Mouse (Mus musculus) CH12.LX (cell line): Measurements from ENCODE around the gene Olfr211. TPM values are rescaled to one million over a fixed set of nuclear protein-coding genes. Genes with fewer than 3 reads are reported as not detected.

Experiments
- DNase-seq: peaks from one replicate; pipeline ENCODE4 v3.0.0-alpha.2; 2013; ENCODE audit errors: extremely low read depth
- H3K27ac ChIP-seq: 2 replicates; pipeline ENCODE4 v1.5.1; 2012; ENCODE audit warnings: low read depth, mild to moderate bottlenecking, control low read depth, moderate library complexity; ENCODE audit not compliant: insufficient read depth
- H3K27me3 ChIP-seq: replicated peaks from 2 replicates; pipeline ENCODE3; 2012; ENCODE audit warnings: inconsistent platforms
- H3K36me3 ChIP-seq, 2 experiments: replicated peaks in 1 of 2; 2 replicates each; pipeline versions ENCODE3 to v1.6.1; 2012; ENCODE audit warnings: inconsistent platforms in 1 of 2, low read length in 1 of 2, mild to moderate bottlenecking in 1 of 2, mixed read lengths in 1 of 2, moderate library complexity in 1 of 2; ENCODE audit not compliant: control insufficient read depth in 1 of 2, insufficient read depth in 1 of 2
- H3K4me1 ChIP-seq, 2 experiments: 2 replicates each; pipeline ENCODE4 v1.6.1; 2012; ENCODE audit warnings: inconsistent platforms in 1 of 2, moderate library complexity in 1 of 2; ENCODE audit not compliant: insufficient read depth in 2 of 2, control insufficient read depth in 1 of 2
- H3K4me2 ChIP-seq: 2 replicates; pipeline ENCODE4 v1.6.1; 2012; ENCODE audit warnings: low read depth, mild to moderate bottlenecking, control low read depth; ENCODE audit not compliant: poor library complexity, insufficient read depth, severe bottlenecking
- H3K4me3 ChIP-seq, 3 experiments: fragments of 150-350 bp in 1 of 3; sonication (generic) in 1 of 3; replicated peaks in 1 of 3; 2 replicates each; pipeline versions ENCODE3 to v1.5.1; 2011 to 2012; ENCODE audit warnings: low read depth in 2 of 3, low read length in 2 of 3, mild to moderate bottlenecking in 2 of 3, moderate library complexity in 2 of 3, control low read depth in 1 of 3, improper control_type of control experiment in 1 of 3, inconsistent platforms in 1 of 3, mixed read lengths in 1 of 3; ENCODE audit not compliant: poor library complexity in 1 of 3
- H3K79me2 ChIP-seq: replicated peaks from 2 replicates; pipeline ENCODE4 v1.6.1; 2012; ENCODE audit warnings: mild to moderate bottlenecking, moderate library complexity; ENCODE audit not compliant: control insufficient read depth, poor library complexity, insufficient read depth, severe bottlenecking; ENCODE audit errors: extremely low read depth
- H3K9ac ChIP-seq: 2 replicates; pipeline ENCODE4 v1.6.1; 2012; ENCODE audit warnings: low read depth, mild to moderate bottlenecking, control low read depth, moderate library complexity; ENCODE audit not compliant: insufficient read depth
- H3K9me3 ChIP-seq: replicated peaks from 2 replicates; pipeline ENCODE3; 2012; ENCODE audit warnings: low read length, inconsistent platforms, mixed read lengths
- BHLHE40 ChIP-seq: IDR thresholded peaks from 2 replicates; pipeline ENCODE4 v1.6.1; 2011; ENCODE audit warnings: mild to moderate bottlenecking, low read depth, low read length, improper control_type of control experiment
- CHD1 ChIP-seq: IDR thresholded peaks from 2 replicates; pipeline ENCODE4 v1.6.1; 2012; ENCODE audit warnings: low read depth, low read length, improper control_type of control experiment, inconsistent platforms
- E2F4 ChIP-seq: IDR thresholded peaks from 2 replicates; pipeline ENCODE4 v1.6.1; 2011; ENCODE audit warnings: low read depth, low read length, improper control_type of control experiment; ENCODE audit not compliant: insufficient replicate concordance
- GABPA ChIP-seq: IDR thresholded peaks from 2 replicates; pipeline ENCODE4 v1.6.1; 2012; ENCODE audit warnings: low read depth, low read length, improper control_type of control experiment, inconsistent platforms; ENCODE audit not compliant: insufficient replicate concordance
- HCFC1 ChIP-seq: IDR thresholded peaks from 2 replicates; pipeline ENCODE4 v1.6.1; 2012; ENCODE audit warnings: low read depth, mild to moderate bottlenecking, inconsistent platforms, low read length, improper control_type of control experiment
- JUN ChIP-seq: IDR thresholded peaks from 2 replicates; pipeline ENCODE4 v1.6.1; 2011; ENCODE audit warnings: low read depth, mild to moderate bottlenecking, low read length, improper control_type of control experiment, moderate library complexity; ENCODE audit not compliant: insufficient read depth
- JUND ChIP-seq: conservative IDR thresholded peaks from 2 replicates; pipeline ENCODE4 v1.6.1; 2011; ENCODE audit warnings: low read depth, low read length, improper control_type of control experiment
- KAT2A ChIP-seq: IDR thresholded peaks from 2 replicates; pipeline ENCODE4 v1.6.1; 2012; ENCODE audit warnings: low read length, improper control_type of control experiment, inconsistent platforms; ENCODE audit not compliant: insufficient replicate concordance
- MAFK ChIP-seq: IDR thresholded peaks from 2 replicates; pipeline ENCODE4 v1.6.1; 2011; ENCODE audit warnings: low read length, improper control_type of control experiment; ENCODE audit not compliant: insufficient replicate concordance
- MAX ChIP-seq: IDR thresholded peaks from 2 replicates; pipeline ENCODE4 v1.6.1; 2011; ENCODE audit warnings: low read length, improper control_type of control experiment
- MAZ ChIP-seq: IDR thresholded peaks from 2 replicates; pipeline ENCODE4 v1.6.1; 2012; ENCODE audit warnings: low read depth, mild to moderate bottlenecking, inconsistent platforms, low read length, improper control_type of control experiment, moderate library complexity
- MEF2A ChIP-seq: IDR thresholded peaks from 2 replicates; pipeline ENCODE4 v1.6.1; 2014; ENCODE audit warnings: low read depth, mild to moderate bottlenecking, inconsistent platforms, low read length, improper control_type of control experiment, borderline replicate concordance
- MYC ChIP-seq: IDR thresholded peaks from 2 replicates; pipeline ENCODE4 v1.6.1; 2011; ENCODE audit warnings: low read depth, mild to moderate bottlenecking, improper control_type of control experiment, low read length
- NELFE ChIP-seq: IDR thresholded peaks from 2 replicates; pipeline ENCODE4 v1.6.1; 2011; ENCODE audit warnings: low read depth, low read length, improper control_type of control experiment
- NRF1 ChIP-seq: IDR thresholded peaks from 2 replicates; pipeline ENCODE4 v1.6.1; 2014; ENCODE audit warnings: low read depth, mild to moderate bottlenecking, inconsistent platforms, low read length, improper control_type of control experiment, moderate library complexity
- POLR2AphosphoS2 ChIP-seq: IDR thresholded peaks from 2 replicates; pipeline ENCODE4 v1.6.1; 2011; ENCODE audit warnings: low read depth, low read length, improper control_type of control experiment
- RAD21 ChIP-seq: IDR thresholded peaks from 2 replicates; pipeline ENCODE4 v1.6.1; 2011; ENCODE audit warnings: low read depth, mild to moderate bottlenecking, low read length, improper control_type of control experiment, moderate library complexity
- RCOR1 ChIP-seq: conservative IDR thresholded peaks from 2 replicates; pipeline ENCODE4 v1.6.1; 2012; ENCODE audit warnings: low read depth, mild to moderate bottlenecking, inconsistent platforms, low read length, improper control_type of control experiment
- SIN3A ChIP-seq: IDR thresholded peaks from 2 replicates; pipeline ENCODE4 v1.6.1; 2012; ENCODE audit warnings: low read length, improper control_type of control experiment, inconsistent platforms
- SMC3 ChIP-seq: IDR thresholded peaks from 2 replicates; pipeline ENCODE4 v1.6.1; 2011; ENCODE audit warnings: low read depth, low read length, improper control_type of control experiment
- TBP ChIP-seq: conservative IDR thresholded peaks from 2 replicates; pipeline ENCODE4 v1.6.1; 2011; ENCODE audit warnings: low read depth, low read length, improper control_type of control experiment
- USF1 ChIP-seq: IDR thresholded peaks from 2 replicates; pipeline ENCODE4 v1.6.1; 2014; ENCODE audit warnings: low read depth, mild to moderate bottlenecking, inconsistent platforms, low read length, improper control_type of control experiment
- ZC3H11A ChIP-seq: IDR thresholded peaks from 2 replicates; pipeline ENCODE4 v1.6.1; 2012; ENCODE audit warnings: low read depth, mild to moderate bottlenecking, inconsistent platforms, low read length, improper control_type of control experiment
- ZMIZ1 ChIP-seq: IDR thresholded peaks from 2 replicates; pipeline ENCODE4 v1.6.1; 2012; ENCODE audit warnings: low read depth, mild to moderate bottlenecking, inconsistent platforms, low read length, improper control_type of control experiment
- ZNF384 ChIP-seq: IDR thresholded peaks from 2 replicates; pipeline ENCODE4 v1.6.1; 2012; ENCODE audit warnings: low read depth, low read length, improper control_type of control experiment, inconsistent platforms
- dilution Hi-C: fragments of 300-500 bp; cut with MboI; formaldehyde crosslinking; loops from 2 replicates; pipeline ENCODE4 v1.14.3; 2020; ENCODE audit warnings: low sequenced_read_pairs; ENCODE audit not compliant: extremely low pct_unique_long_range_greater_than_20kb, extremely low pct_ligation_motif_present
- in situ Hi-C: fragments of 300-500 bp; cut with MboI; formaldehyde crosslinking; loops from 3 replicates; pipeline ENCODE4 v1.14.3; 2019; ENCODE audit warnings: low sequenced_read_pairs, low pct_ligation_motif_present, low pct_unique_long_range_greater_than_20kb, mixed read lengths
- polyA plus RNA-seq: library from polyadenylated mRNA; unstranded; fragments of >175 nt; gene quantifications from 2 replicates; pipeline ENCODE4 v1.2.1, GENCODE M21; 2012; ENCODE audit warnings: low read depth; ENCODE audit not compliant: insufficient read length
- total RNA-seq, 2 experiments: library from RNA; depleted of rRNA; stranded (reverse); fragments of 300-350 nt in 1 of 2; fragments of >200 nt in 1 of 2; gene quantifications; 2 replicates each; pipeline ENCODE4 v1.2.3; 2012 to 2014

Gene Olfr211
- total and polyA plus RNA-seq, 3 experiments, result not detected

- no peaks in the 10 kb centered on the region for H3K9me3 ChIP-seq
- H3K9ac ChIP-seq, result no peak within 1 kb of the TSS
- no peak within 1 kb of the TSS for H3K4me3 ChIP-seq
- in situ Hi-C loops, result no loop called here
- TF ChIP-seq ZNF384 (no peak), JUND (no peak), SIN3A (no peak), ZMIZ1 (no peak), RAD21 (no peak), MYC (no peak), MAZ (no peak), USF1 (no peak), POLR2AphosphoS2 (no peak), BHLHE40 (no peak), ZC3H11A (no peak), MAFK (no peak), NELFE (no peak), HCFC1 (no peak), RCOR1 (no peak), MEF2A (no peak), MAX (no peak), KAT2A (no peak), NRF1 (no peak)
- H3K4me1 ChIP-seq, result no peaks in the 10 kb centered on the region
- no peak for DNase-seq
- H3K79me2 ChIP-seq, result no peaks in the 10 kb centered on the region
- dilution Hi-C loops, result no loop called here
- peaks cover under 1% of the 10 kb centered on the region for H3K27me3 ChIP-seq
- H3K4me2 ChIP-seq, result no peak within 1 kb of the TSS
- no peaks in the 10 kb centered on the region for H3K36me3 ChIP-seq
- H3K27ac ChIP-seq, result no peak within 1 kb of the TSS
These were observed 49.3 kb downstream of the Olfr211 start, which contains the start of gene Olfr213 for GRCm38 (mm10) chr6:116538156-116538555. TSS of gene Olfr213 (plus strand) at chr6:116538456.

GRCm38 (mm10) chr6:116542500-116542899, 53.6 kb downstream of the Olfr211 start:
- no peak for DNase-seq
- H3K27me3 ChIP-seq, result peaks cover 22% of the 10 kb centered on the region
- H3K27ac ChIP-seq, result no peak overlapping the region
- no peaks in the 10 kb centered on the region for H3K79me2 ChIP-seq
- TF ChIP-seq GABPA, result no peak
- TF ChIP-seq MYC, result no peak
- TF ChIP-seq SMC3, result no peak
- TF ChIP-seq TBP, result no peak
- no peak for TF ChIP-seq ZMIZ1
- no peak for TF ChIP-seq JUN
- TF ChIP-seq E2F4, result no peak
- TF ChIP-seq MAZ, result no peak
- no peak for TF ChIP-seq MEF2A
- TF ChIP-seq MAFK, result no peak
- no peak for TF ChIP-seq ZNF384
- TF ChIP-seq POLR2AphosphoS2, result no peak
- no peak for TF ChIP-seq CHD1
- no peaks in the 10 kb centered on the region for H3K36me3 ChIP-seq
- no peak overlapping the region for H3K4me2 ChIP-seq
- no peak overlapping the region for H3K9ac ChIP-seq
- in situ Hi-C loops (no loop called here), dilution Hi-C loops (no loop called here)
- no peaks in the 10 kb centered on the region for H3K4me1 ChIP-seq
- no peak overlapping the region for H3K4me3 ChIP-seq
- no peaks in the 10 kb centered on the region for H3K9me3 ChIP-seq
